24 mouse cellular contexts compared by ENCODE assay signal in genomic region chr17:25877741-25878610, GRCm38 (mm10). TPM values are rescaled to one million over a fixed set of nuclear protein-coding genes. Genes with fewer than 3 reads are reported as not detected.
DNase-seq lines count a peak whose midpoint lies in the region; ATAC-seq lines count a peak whose summit lies in the region.
"Had no signal": no experiment of that assay in that cellular context is flagged by ENCODE, and none has a peak within 500 bp of the region (broad histone marks: within the 10 kb centered on the region; RNA-seq: fewer than 3 reads in every experiment).

No protein-coding gene starts in this region.

- H3K4me3 ChIP-seq in hindbrain, embryonic 10.5 days: peak overlapping the region; percentile 29; the same call in 1 of the 2 replicates
- H3K4me3 ChIP-seq in hindbrain, embryonic 14.5 days (replicated peaks; ENCODE audit: low read length): no peak overlapping the region
- H3K4me3 ChIP-seq in neural tube, embryonic 11.5 days (ENCODE audit: low read depth, low read length): no peak overlapping the region
- 0 out of 2 replicates have a peak overlapping the region, but pooled peaks have one; percentile 10 for H3K4me3 ChIP-seq in limb, embryonic 10.5 days
- H3K4me3 ChIP-seq: erythroblast, embryonic 14.5 days; hindbrain, embryonic 12.5 days had no signal

- H3K4me2 ChIP-seq in hindbrain, embryonic 14.5 days (replicated peaks): no peak overlapping the region
- H3K4me2 ChIP-seq in neural tube, embryonic 11.5 days (ENCODE audit: low read depth): no peak overlapping the region
- H3K4me2 ChIP-seq: hindbrain, embryonic 12.5 days; midbrain, embryonic 11.5 days had no signal

- WGBS in hindbrain, embryonic 10.5 days: 94% methylated on average over 32 of the region's 32 CpGs
- 90% methylated on average over 32 of the region's 32 CpGs for WGBS in hindbrain, embryonic 14.5 days
- WGBS in neural tube, embryonic 11.5 days: 93% methylated on average over 32 of the region's 32 CpGs
- WGBS in limb, embryonic 10.5 days: 95% methylated on average over 32 of the region's 32 CpGs

- no peak for ATAC-seq in cerebellum, adult (ENCODE audit: insufficient number of reproducible peaks, low FRiP score, low TSS enrichment)
- ATAC-seq in hindbrain, embryonic 14.5 days (ENCODE audit: low FRiP score): no peak
- ATAC-seq in neural tube, embryonic 11.5 days (ENCODE audit: insufficient read depth, low FRiP score, low TSS enrichment): no peak
- ATAC-seq in CD4-positive, CD25-positive, alpha-beta regulatory T cell, adult 4 months: no peak
- ATAC-seq: forebrain, embryonic 16.5 days; intestine, embryonic 16.5 days had no signal

- peaks cover 90% of the 10 kb centered on the region for H3K4me1 ChIP-seq in hindbrain, embryonic 10.5 days (replicated peaks)
- peaks cover 29% of the 10 kb centered on the region for H3K4me1 ChIP-seq in hindbrain, embryonic 14.5 days (replicated peaks; ENCODE audit: control insufficient read depth, insufficient read depth, low read length)
- H3K4me1 ChIP-seq in neural tube, embryonic 11.5 days (ENCODE audit: control insufficient read depth, insufficient read depth, low read length): peaks cover 29% of the 10 kb centered on the region
- peaks cover 86% of the 10 kb centered on the region for H3K4me1 ChIP-seq in limb, embryonic 10.5 days

- DNase-seq in cerebellum, adult 18-20 months: peak; percentile 22 to 23
- DNase-seq in hindbrain, embryonic 10.5 days (ENCODE audit: low spot score): no peak
- no peak for DNase-seq in hindbrain, embryonic 14.5 days (ENCODE audit: low spot score)
- no peak for DNase-seq in neural tube, embryonic 11.5 days (ENCODE audit: low spot score)
- DNase-seq in neural tube, embryonic 10.5 days (ENCODE audit: extremely low spot score, low spot score): no peak
- DNase-seq in limb, embryonic 10.5 days (ENCODE audit: low spot score): peak; percentile 30
- DNase-seq: adrenal gland, postnatal 36 days; gastrocnemius, postnatal 10 days; heart, postnatal 14 days; kidney, postnatal 14 days; layer of hippocampus, adult 9-11 months; liver; lung, adult 2 months; lung, postnatal 10 days; right cerebral cortex, postnatal 25 days had no signal

- peak overlapping the region; percentile 12 for H3K27ac ChIP-seq in hindbrain, embryonic 10.5 days
- H3K27ac ChIP-seq in hindbrain, embryonic 14.5 days: no peak overlapping the region
- H3K27ac ChIP-seq in neural tube, embryonic 11.5 days (ENCODE audit: low read depth, low read length): no peak overlapping the region
- peak overlapping the region; percentile 25; the same call in 1 of the 2 replicates for H3K27ac ChIP-seq in limb, embryonic 10.5 days
- H3K27ac ChIP-seq: hindbrain, embryonic 12.5 days; liver, embryonic 14.5 days; macrophage had no signal

- no peaks in the 10 kb centered on the region for H3K9me3 ChIP-seq in hindbrain, embryonic 10.5 days
- H3K9me3 ChIP-seq in hindbrain, embryonic 14.5 days (ENCODE audit: control insufficient read depth, low read length): no peaks in the 10 kb centered on the region
- H3K9me3 ChIP-seq in neural tube, embryonic 11.5 days (ENCODE audit: control insufficient read depth, low read length): no peaks in the 10 kb centered on the region
- H3K9me3 ChIP-seq in limb, embryonic 10.5 days (replicated peaks): no peaks in the 10 kb centered on the region
- H3K9me3 ChIP-seq: hindbrain, embryonic 12.5 days had no signal

- no peak overlapping the region for H3K9ac ChIP-seq in hindbrain, embryonic 14.5 days
- peak overlapping the region; percentile 5; the same call in 1 of the 2 replicates for H3K9ac ChIP-seq in neural tube, embryonic 11.5 days (ENCODE audit: low read length)
- H3K9ac ChIP-seq: hindbrain, embryonic 12.5 days; liver, embryonic 14.5 days had no signal

- H3K36me3 ChIP-seq in hindbrain, embryonic 10.5 days: peaks cover 41% of the 10 kb centered on the region
- H3K36me3 ChIP-seq in hindbrain, embryonic 14.5 days (replicated peaks; ENCODE audit: control insufficient read depth, insufficient read depth): peaks cover 28% of the 10 kb centered on the region
- H3K36me3 ChIP-seq in neural tube, embryonic 11.5 days (ENCODE audit: control insufficient read depth, insufficient read depth, low read length): peaks cover 7% of the 10 kb centered on the region; the same call in 1 of the 2 replicates
- H3K36me3 ChIP-seq in limb, embryonic 10.5 days: peaks cover 46% of the 10 kb centered on the region

- no peaks in the 10 kb centered on the region for H3K27me3 ChIP-seq in hindbrain, embryonic 10.5 days (ENCODE audit: insufficient read depth, poor library complexity, severe bottlenecking)
- no peaks in the 10 kb centered on the region for H3K27me3 ChIP-seq in hindbrain, embryonic 14.5 days (ENCODE audit: control insufficient read depth, insufficient read depth, low read length)
- no peaks in the 10 kb centered on the region for H3K27me3 ChIP-seq in neural tube, embryonic 11.5 days (ENCODE audit: control insufficient read depth, insufficient read depth, low read length)
- H3K27me3 ChIP-seq in limb, embryonic 10.5 days (ENCODE audit: low read depth, poor library complexity, severe bottlenecking): no peaks in the 10 kb centered on the region
- H3K27me3 ChIP-seq: hindbrain, embryonic 12.5 days had no signal

RNA-seq across cellular contexts. Expression of gene Wfikkn1, which starts 2.7 kb away (rescaled TPM):
- polyA plus RNA-seq in hindbrain, embryonic 10.5 days (2016; fragmentation: Nextera tagmentation; extraction: Ambion mirVana): 5.8 and 26.3 TPM in 2 replicates
- 0.63 and 0.71 TPM in 2 replicates for polyA plus RNA-seq in hindbrain, embryonic 14.5 days (2014; fragmentation: Nextera tagmentation; extraction: Ambion mirVana)
- polyA plus RNA-seq in neural tube, embryonic 11.5 days (2014; fragmentation: Nextera tagmentation; extraction: Ambion mirVana): 1.2 and 1.7 TPM in 2 replicates
- polyA plus RNA-seq in limb, embryonic 10.5 days (2016; fragmentation: Nextera tagmentation; extraction: Ambion mirVana): 2.6 and 5.6 TPM in 2 replicates
- 1 to 10 TPM in 1 of 2 experiments, under 1 TPM in 1; 0.94 to 1.3 TPM for polyA plus RNA-seq in CD4-positive, CD25-positive, alpha-beta regulatory T cell, adult 4 months (2017; shearing (Covaris generic))

RNA-seq across cellular contexts. Expression of gene Mettl26, which starts 3.1 kb away (rescaled TPM):
- 69.9 and 73.9 TPM in 2 replicates for polyA plus RNA-seq in hindbrain, embryonic 10.5 days (2016; fragmentation: Nextera tagmentation; extraction: Ambion mirVana)
- polyA plus RNA-seq in hindbrain, embryonic 14.5 days (2014; fragmentation: Nextera tagmentation; extraction: Ambion mirVana): 58.5 and 67.3 TPM in 2 replicates
- polyA plus RNA-seq in neural tube, embryonic 11.5 days (2014; fragmentation: Nextera tagmentation; extraction: Ambion mirVana): 57.8 and 58.8 TPM in 2 replicates
- polyA plus RNA-seq in limb, embryonic 10.5 days (2016; fragmentation: Nextera tagmentation; extraction: Ambion mirVana): 69.3 and 69.6 TPM in 2 replicates
- 100 to 1,000 TPM in 1 of 2 experiments, 10 to 100 TPM in 1; 82.7 to 124 TPM for polyA plus RNA-seq in CD4-positive, CD25-positive, alpha-beta regulatory T cell, adult 4 months (2017; shearing (Covaris generic))

RNA-seq across cellular contexts. Expression of gene Mcrip2, which starts 9.4 kb away (rescaled TPM):
- polyA plus RNA-seq in hindbrain, embryonic 10.5 days (2016; fragmentation: Nextera tagmentation; extraction: Ambion mirVana): 10.6 and 14.7 TPM in 2 replicates
- 26.8 and 27.3 TPM in 2 replicates for polyA plus RNA-seq in hindbrain, embryonic 14.5 days (2014; fragmentation: Nextera tagmentation; extraction: Ambion mirVana)
- polyA plus RNA-seq in neural tube, embryonic 11.5 days (2014; fragmentation: Nextera tagmentation; extraction: Ambion mirVana): 8.2 and 8.7 TPM in 2 replicates
- polyA plus RNA-seq in limb, embryonic 10.5 days (2016; fragmentation: Nextera tagmentation; extraction: Ambion mirVana): 13.6 and 22.0 TPM in 2 replicates
- 1 to 10 TPM; 2.7 to 5.5 TPM for polyA plus RNA-seq in CD4-positive, CD25-positive, alpha-beta regulatory T cell, adult 4 months (2017; shearing (Covaris generic))

RNA-seq across cellular contexts. Expression of gene Wdr90, which starts 16.7 kb away (rescaled TPM):
- polyA plus RNA-seq in hindbrain, embryonic 10.5 days (2016; fragmentation: Nextera tagmentation; extraction: Ambion mirVana): 46.0 and 54.4 TPM in 2 replicates
- polyA plus RNA-seq in hindbrain, embryonic 14.5 days (2014; fragmentation: Nextera tagmentation; extraction: Ambion mirVana): 13.1 and 14.2 TPM in 2 replicates
- polyA plus RNA-seq in neural tube, embryonic 11.5 days (2014; fragmentation: Nextera tagmentation; extraction: Ambion mirVana): 17.8 and 20.3 TPM in 2 replicates
- 45.5 and 46.2 TPM in 2 replicates for polyA plus RNA-seq in limb, embryonic 10.5 days (2016; fragmentation: Nextera tagmentation; extraction: Ambion mirVana)
- 1 to 10 TPM; 3.4 to 6.8 TPM for polyA plus RNA-seq in CD4-positive, CD25-positive, alpha-beta regulatory T cell, adult 4 months (2017; shearing (Covaris generic))

RNA-seq across cellular contexts. Expression of gene Rhot2, which starts 33.3 kb away (rescaled TPM):
- 18.8 and 28.5 TPM in 2 replicates for polyA plus RNA-seq in hindbrain, embryonic 10.5 days (2016; fragmentation: Nextera tagmentation; extraction: Ambion mirVana)
- polyA plus RNA-seq in hindbrain, embryonic 14.5 days (2014; fragmentation: Nextera tagmentation; extraction: Ambion mirVana): 6.5 and 9.9 TPM in 2 replicates
- polyA plus RNA-seq in neural tube, embryonic 11.5 days (2014; fragmentation: Nextera tagmentation; extraction: Ambion mirVana): 8.6 and 10.5 TPM in 2 replicates
- polyA plus RNA-seq in limb, embryonic 10.5 days (2016; fragmentation: Nextera tagmentation; extraction: Ambion mirVana): 30.8 and 32.6 TPM in 2 replicates
- polyA plus RNA-seq in CD4-positive, CD25-positive, alpha-beta regulatory T cell, adult 4 months (2017; shearing (Covaris generic)): 10 to 100 TPM; 19.1 to 47.0 TPM

Comparison
In these comparisons a context has a peak if more than half of its experiments do, and no peak if none do; other contexts are left out.
1. H3K27ac ChIP-seq: peak in hindbrain, embryonic 10.5 days (single experiment) and limb, embryonic 10.5 days (single experiment); none in hindbrain, embryonic 14.5 days (single experiment) and neural tube, embryonic 11.5 days (single experiment).
2. H3K4me3 ChIP-seq: peak in hindbrain, embryonic 10.5 days (single experiment) and limb, embryonic 10.5 days (single experiment); none in hindbrain, embryonic 14.5 days (single experiment) and neural tube, embryonic 11.5 days (single experiment).
3. DNase-seq: peak in cerebellum, adult 18-20 months (2 of 2) and limb, embryonic 10.5 days (single experiment); none in hindbrain, embryonic 10.5 days (single experiment), hindbrain, embryonic 14.5 days (single experiment), neural tube, embryonic 11.5 days (single experiment) and neural tube, embryonic 10.5 days (single experiment).